Mouse (Mus musculus) stomach, postnatal 0 days (tissue): ENCODE data around the gene Ppp4c.

Experiments used
- CTCF ChIP-seq: IDR thresholded peaks from 2 replicates; pipeline ENCODE4 v1.5.1; 2016; ENCODE audit warnings: antibody characterized with exemption, low read depth, mild to moderate bottlenecking, moderate library complexity
- EP300 ChIP-seq: optimal IDR thresholded peaks from 2 replicates; pipeline ENCODE3; 2016; ENCODE audit warnings: antibody characterized with exemption

DNA sequence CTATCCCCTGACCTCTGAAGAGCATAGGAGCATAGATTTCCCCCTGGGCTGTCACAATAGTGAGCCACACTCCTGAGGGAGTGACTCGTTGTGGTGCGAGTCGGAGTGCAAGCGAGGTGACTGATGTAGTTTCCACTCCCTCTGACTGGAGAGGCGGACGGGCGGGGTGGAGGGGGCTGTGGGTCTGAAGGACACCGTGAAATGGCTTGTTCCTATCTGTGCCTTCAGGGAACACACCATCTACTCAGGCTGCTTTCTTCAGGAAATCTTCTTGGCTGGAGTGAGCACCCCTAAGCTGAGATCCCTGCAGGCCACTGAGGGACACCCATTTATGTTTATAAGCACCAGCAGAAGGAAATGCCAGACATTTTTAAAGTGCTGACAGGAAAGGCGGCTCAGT lies 30.4 kb upstream of the Ppp4c start:
- TF ChIP-seq CTCF = no peak
- TF ChIP-seq EP300 = no peak
